Mouse (Mus musculus): ENCODE data around the gene Dydc2.
A peak's percentile ranks its signal among the peaks of the same experiment; 100 is the strongest.

Gene Dydc2

DNA sequence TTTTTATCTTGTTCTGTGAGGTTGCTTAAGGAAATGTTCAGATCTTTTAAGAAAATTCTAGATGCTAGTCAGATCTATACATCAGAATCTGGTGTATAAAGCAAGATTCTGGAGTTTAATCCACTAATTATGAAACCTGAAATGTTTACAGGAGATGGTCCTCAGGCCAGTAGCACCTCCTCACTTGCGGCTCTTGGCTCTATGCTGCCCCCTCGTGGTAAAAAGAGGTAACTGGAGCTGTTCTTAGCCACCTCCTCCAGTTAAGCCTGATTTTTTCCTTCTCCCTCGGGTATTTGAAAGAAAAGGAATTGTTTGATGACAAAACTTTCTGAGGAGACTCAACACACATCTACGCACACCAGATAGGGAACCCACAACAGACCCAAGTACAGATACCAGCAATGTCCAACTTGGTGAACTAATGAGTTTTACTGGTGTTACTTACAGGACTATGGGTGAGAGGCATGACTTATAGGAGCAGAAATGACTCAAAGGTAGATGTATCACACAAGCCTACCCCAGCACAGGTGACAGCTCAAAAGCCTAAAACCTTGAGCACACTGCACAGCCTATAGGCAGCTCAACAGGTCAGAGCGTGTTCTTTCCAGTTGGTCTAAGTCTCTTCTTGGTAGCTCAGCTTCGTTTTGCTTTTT is 33.7 kb downstream of the Dydc2 start:
- peak; percentile 57 to 62 for DNase-seq

DNA sequence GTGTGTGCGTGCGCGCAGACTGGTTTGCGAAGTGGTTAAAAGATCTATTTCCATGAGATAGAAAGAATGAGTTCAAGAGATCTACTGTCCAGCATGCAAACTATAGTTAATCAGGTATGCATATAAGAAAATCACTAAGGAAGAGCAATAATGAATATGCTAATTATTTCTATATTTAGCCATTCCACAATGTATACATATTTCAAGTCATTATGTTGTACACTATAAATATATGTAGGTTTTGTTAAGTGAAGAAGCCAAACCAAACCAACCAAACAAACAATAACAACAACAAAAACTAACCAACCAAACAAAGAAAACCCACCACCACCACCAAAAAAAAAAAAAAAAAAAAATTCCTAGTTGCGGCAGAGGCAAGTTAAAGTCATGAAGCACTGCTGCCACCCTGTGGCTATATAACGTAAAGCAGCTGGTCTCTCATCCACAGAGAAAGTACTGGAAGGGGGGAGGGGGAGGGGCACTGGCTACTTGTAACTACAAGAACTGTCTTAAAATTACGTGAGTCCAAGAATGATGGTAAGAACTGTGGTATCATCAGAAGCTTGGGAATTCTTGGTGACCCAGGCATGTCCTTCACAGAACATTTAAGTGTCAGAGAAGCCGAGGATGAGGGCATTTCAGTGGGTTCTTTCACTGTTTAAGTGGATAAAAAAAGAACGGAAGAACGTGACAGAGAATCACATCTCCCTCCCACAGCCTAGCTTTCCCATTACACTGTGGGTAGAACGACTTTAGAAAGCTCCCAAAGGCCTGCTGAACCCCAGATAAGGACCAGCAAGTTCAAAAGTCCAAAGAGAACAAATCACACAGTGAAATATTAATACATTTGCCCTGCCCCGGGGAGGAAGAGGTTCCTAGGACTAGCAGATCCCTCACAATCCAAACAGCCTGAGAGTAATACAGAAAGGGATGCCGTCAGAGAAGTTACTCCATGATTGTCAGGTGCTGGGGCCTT is 35.6 kb downstream of the Dydc2 start:
- peak; percentile 75 for DNase-seq

DNA sequence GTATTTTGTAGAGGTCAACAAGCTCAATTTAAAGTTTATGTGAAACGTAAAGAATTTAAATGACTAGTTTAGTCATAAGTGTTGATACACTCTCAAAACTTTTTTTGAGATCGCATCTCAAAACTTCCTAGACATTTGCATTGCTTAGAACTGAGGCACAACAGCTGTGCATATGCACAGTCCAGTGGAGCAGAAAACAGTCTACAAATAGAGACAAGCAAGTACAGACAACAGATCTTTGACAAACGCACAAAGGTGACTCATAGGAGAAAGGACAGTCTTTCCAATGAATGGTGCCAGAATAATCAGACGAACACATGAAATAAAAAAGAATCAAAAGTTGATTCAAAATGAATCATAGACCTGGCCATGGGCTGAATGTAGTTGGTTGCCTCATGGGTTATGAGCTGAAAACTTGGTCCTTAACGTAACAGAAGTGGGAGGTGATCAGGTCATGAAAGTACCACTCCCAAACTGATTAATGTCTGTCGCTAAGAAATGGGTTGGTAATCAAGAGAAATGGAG is 38.0 kb downstream of the Dydc2 start:
- no peak for DNase-seq

DNA sequence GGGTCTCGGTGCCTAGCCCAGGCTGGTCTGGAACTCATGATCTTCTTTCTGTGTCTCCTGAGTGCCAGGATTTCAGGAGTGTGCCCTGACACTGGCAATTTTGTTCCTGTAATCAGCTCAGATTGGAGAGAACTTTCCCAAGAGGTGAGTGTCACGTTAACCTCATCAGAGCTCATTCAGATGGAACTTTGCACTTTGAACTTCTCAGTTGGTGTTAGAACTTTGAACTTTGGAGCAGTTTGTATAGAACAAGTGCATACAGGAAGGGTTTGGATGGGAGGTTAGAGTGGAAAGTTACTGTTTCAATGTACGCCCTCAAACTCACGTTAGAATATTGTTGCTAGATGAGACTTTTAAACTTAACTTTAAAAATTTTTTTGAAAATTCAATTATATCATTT is 39.7 kb downstream of the Dydc2 start:
- no peak for DNase-seq

DNA sequence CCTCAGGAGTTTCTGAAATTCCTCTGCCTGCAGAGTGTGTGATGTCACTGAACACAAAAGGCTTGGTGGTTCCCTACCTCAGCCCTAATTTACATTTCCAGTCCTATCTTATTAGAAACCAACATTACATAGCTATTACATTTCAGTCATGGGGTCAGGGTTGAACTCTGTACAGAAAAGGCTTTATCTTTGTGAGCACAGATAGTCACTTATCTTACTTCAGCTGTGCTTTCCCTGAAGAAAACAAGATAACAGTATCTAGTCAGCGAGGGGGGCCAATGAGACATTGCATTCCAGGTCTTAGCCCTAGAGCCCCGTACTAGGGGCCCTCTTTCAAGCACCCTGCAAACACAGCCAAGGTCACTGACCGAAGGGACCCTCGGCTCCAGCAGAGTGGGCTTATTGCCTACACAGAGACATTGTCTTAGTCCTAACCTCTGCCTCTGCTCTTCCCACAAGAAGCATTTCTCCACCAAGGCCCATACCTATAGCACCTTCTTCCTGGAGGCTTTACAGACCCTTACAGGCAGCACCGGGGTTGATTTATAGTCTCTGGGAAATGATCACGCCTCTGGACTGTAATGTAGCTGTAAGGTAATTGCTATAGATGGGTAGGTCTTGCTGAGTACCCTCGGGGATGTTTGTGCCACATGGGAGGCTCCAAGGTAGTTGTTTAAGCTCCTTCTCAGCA is 43.3 kb downstream of the Dydc2 start:
- DNase-seq: no peak

DNA sequence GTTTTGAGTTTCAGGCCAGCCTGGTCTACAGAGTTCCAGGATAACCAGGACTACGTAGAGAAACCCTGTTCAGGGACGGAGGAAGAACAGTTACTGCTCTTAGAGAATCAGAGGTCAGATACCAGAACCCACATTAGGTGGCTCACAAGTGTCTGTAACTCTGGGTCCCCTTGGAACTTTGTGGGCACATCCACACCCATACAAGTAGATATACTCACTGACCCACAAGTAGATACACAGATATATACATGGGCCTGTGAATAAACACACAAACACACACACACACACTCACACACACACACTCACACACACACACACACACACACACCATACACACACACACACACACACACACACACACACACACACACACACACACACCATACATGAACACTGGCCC is 43.9 kb downstream of the Dydc2 start:
- DNase-seq: no peak

DNA sequence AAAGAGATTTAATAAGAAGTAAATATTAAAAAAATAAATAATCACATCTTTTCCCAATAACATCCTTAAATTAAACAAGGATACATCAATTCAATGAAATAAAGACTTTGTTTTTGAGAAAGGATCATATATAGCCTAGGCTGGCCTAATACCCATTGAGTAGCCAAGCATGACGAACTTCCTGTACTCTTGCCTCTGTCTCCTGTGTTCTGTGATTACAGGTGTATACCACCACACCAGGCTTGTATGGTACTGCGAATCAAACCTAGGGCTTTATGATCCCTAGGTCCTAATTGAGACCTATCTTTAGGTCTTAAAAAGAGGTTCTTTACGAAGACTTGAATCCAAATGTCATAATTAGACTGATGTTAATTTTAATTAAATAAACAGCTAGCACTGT is 47.8 kb downstream of the Dydc2 start:
- DNase-seq: no peak

DNA sequence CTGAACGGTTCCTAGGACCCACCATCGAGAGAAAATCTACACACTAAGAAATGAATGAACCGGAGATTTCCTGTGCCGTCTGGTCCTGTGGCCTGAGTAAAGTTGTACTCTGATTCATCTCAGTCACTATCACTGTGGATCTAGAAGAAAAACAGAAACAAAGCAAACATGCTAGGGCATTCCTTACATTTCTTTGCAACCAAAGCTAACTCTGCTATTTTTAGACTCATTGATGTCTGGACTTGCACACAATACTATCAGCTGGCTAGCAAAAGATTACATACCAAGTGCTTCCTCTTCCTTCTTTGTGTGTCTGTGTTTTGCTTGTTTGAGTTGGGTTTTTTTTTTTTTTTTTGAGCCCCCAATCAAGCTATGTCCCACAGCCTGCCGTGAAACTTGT is 51.5 kb downstream of the Dydc2 start:
- no peak for DNase-seq

DNA sequence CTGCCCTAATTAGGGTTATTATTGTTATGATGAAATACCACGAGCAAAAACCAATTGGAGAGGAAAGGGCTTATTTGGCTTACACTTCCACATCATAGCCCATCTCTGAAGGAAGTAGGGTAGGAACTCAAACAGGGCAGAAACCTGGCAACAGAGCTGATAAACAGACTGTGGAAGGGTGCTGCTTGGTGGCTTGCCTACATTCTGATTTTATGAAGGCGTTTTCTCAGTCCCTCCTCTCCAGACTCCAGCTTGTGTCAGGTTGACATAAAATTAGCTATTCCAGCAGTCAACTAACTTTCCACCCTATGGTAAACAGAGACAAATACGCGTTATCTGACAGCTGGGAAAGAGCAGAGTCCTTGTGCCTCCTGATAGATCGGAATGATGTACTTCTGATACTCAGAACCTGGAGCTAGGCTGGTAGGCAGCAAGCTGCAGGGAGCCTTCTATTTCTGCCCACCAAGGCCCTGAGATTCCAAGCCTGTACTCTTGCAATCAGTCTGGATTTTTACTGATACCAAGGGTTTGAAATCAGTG is 54.2 kb downstream of the Dydc2 start:
- no peak for DNase-seq

DNA sequence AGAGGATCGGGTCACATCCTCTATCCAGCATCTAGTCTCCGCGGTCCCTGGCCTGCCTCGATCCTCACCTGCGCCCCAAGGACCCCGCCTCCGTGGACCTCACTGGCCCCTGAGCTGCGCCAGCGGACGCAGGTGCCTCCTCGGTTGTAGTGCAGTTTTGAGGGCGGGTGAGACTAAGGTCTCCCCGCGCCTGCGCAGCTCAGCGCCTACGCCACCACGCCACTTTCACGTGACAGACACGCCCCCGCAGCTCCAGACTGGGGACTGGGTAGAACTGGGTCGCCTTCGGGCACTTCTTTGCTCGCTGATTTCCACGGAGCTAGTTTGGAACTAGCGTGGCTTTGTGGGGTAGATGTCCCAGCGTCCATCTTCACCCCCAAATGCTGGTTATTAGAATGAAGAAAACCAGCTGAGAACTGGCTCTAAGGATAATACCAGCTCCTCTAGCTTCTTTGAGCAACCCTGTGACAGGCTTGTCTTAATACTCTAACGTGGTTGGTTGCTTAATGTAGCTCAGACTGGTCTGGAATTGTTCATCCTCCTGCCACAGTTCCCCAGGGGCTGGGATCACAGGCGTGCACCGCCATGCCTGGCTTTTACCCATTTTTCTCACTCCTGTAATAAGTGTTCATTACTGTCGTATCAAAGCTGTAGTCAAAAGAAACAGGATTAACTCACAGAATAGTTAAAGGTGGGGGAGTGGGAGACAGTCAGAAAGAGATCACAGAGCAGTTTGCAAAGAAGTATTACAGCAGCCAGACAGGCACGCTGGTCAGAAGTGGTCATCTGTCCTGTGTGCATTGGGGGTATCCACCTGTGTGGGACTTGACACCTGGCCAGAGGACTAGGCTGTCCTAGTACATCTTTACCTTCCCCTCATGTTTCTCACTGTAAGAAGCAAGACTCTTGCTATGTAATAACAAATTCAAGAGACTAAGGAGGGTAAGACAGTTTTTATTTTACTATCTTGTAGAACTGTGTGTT is 55.1 kb downstream of the Dydc2 start, which contains the start of gene Fam213a:
Fam213a (minus strand) TSS at position 159 of the 984 bp plus-strand sequence.
- peak; percentile 90 to 93 for DNase-seq

DNA sequence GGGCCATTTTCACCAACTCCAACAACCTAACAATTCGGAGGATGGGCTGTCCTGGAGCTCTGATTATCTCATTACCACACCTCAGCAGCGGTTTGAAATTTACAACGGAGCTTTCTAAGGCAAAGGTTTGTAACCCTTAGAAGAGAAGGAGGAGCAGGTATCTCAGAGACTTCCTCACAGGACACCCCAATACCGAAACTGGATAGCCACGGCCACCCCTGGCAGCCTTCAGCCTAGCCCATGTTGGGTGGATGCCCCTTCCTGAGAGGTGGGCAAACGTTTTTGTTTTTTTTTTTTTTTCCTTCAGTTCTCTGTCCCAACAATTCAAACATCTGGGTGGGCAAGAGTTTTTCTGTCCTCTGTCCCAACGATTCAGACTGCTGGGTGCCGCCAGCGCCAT is 55.9 kb downstream of the Dydc2 start:
- DNase-seq: peak in 1 of 2 experiments; percentile 12

DNA sequence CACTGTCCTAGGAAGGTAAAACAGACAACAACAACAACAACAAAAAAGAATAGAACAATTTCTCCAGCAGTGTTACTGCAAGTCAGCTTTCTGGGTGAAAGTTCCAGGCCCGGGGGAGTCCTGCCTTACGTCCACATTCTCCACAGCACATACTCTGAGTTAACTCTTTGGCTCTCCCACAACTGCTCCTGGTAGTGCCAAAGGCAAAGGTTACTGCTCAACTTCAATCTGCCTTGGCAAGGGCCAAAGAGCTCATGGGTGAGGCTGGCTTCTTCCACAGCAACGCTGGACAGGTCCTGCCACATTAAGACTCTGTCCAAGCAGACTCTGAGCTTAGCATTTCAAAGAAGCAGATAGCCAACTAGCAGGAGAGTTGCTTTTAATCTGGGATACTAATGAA is 57.1 kb downstream of the Dydc2 start:
- no peak for DNase-seq

DNA sequence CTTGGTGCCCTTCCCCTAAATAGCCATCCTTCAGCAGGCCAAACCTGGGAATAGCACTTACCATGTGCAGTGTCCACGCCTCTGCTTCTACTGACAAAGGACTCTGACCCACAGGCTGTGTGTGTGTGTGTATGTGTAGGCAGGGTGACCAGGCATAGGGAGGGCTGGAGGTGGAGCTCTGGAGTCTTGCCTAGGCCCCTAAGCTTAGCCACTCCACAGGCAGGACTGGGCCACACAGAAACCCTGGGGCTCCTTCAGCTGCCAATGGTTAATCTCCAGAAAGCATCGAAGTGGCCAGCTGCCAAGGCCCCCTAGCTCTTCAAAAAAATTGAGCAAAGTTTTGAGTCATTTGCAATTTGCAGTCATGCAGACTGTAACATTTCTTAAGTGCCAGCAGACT is 60.9 kb downstream of the Dydc2 start:
- no peak for DNase-seq

DNA sequence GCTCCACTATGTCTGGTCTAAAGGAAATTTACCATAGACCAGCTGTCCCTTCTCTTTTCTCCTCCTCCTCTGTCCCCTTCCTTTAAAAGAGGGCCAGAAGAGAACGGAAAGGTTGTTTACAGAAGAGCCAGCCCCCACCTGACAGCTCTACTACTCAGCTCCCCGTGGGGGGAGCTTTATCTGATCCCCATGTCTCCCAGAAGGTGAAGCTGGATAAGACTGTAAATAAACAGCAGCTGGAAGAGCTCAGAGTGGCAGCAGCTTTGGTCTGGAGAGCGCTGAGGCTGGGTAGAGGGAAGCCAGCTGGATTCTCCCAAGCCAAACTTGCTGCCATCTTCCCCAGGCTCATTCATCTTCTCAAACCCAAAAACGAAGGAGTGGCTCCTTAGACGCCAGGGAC is 61.4 kb downstream of the Dydc2 start:
- no peak for DNase-seq

DNA sequence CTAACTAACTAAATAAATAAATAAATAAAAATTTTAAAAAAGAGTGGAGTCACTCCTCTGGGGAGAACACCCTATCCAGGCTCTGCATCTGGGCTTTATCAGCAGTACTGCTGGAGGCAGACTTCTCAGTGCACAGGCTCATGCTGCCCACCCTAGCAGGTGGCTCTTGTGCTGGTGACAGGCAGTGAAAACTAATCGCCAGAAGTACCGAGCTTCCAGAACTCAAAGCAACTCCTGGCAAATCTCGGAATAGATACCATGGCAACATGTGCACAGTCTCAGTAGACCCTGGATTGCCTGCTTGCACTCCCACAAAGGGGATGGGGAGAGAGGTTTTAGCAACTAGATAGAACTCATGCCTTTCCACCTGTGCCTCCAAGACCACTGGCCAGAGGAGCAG is 62.1 kb downstream of the Dydc2 start:
- DNase-seq: no peak

DNA sequence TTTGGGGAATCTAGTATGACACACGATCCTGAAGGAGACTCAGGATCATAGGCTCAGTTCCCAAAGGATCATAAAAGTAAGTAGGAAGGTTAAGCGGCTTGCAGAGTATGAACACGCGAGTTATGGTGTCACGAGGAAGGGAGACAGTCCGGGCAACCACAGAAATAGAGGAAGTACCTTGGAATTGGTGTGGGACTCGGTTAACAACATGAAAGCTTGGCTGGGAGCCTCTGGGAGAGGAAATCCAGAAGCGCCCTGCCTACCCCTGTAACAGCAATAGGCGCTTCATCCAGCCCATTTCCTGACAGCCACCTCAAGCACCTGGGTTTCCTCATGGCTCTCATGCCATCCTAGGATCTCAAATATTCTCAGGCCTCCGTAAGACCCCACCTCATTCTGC is 62.7 kb downstream of the Dydc2 start:
- no peak for DNase-seq

DNA sequence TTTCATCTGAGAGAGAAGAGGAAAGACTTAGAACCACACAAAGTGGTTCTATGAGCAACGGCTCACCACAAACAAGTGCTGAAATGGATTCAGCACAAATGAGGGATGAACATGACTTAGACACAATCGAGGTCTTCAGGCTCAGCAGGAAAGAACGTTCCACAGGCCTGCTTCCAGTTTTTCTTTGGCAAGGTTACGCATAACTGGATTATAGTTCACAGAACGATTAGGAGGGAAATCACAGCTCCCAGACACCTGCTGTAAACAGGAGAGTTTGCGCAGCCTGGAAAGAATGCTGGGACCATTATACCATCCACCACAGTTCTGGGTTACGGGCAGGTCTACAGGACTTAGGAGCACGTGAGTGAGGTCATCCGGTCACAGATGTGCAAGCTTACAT is 63.3 kb downstream of the Dydc2 start:
- no peak for DNase-seq

DNA sequence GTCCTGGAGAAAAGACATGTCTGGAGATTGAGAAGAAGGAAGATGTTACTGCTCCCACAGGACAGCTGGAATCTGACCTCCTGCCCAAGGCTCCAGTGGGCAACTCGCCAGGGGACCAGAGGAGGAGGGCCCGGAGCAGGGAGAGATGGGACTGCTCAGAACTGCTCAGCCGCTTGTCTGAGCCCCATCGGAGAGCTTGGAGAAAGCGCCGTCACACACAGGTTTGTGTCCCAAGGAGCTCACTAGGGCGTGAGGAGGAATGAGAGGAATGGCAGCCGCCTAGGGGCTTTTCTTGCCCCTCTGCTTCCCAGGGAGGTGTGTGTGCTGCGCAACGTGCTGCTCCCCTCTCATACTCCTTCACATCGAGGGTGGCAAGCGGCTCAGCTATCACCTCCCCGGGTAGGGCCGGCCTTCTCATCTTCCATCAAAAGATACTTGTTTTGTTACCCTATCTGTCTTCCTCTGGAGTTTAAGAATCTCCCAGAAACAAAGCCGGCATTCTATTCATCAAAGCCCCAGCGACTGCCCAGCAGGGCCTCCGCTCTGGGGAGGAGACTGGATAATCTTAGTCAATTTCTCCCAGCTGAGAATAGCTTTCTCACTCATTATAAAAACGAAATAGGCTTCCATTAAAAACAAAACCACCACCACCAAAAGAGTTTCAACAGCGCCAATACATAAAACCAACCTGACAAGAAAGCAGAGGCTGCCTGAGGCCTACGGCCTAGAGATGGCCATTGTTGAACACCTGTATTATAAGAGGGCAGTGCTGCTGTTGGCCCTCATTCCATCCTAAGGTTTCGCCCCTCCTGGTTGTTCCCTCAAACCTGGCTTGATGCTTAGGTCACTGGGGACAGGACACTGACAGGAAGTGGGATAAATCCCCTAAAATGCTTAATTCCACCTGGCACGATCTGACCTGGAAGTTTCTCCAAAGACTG is 64.5 kb downstream of the Dydc2 start:
- peak in 1 of 2 experiments; percentile 15 for DNase-seq

DNA sequence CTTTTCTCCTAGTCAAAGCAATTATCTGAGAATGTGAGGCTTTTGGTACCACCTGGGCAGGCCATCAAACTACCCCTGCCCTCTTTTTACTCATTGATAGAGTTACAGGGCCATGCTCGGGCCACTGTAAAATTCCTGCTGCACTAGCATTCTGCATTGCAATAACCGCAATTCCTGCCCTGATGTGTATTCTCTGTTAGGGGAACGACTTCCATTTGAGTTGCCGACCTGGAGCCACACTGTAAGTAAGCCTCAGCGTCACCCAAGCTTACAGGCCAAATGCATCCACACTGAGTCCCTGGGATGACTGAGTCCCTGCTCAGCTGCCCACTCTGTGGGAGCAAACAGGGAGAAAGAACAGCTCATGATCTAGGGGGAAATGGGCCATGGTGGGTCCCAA is 67.4 kb downstream of the Dydc2 start:
- DNase-seq: no peak

DNA sequence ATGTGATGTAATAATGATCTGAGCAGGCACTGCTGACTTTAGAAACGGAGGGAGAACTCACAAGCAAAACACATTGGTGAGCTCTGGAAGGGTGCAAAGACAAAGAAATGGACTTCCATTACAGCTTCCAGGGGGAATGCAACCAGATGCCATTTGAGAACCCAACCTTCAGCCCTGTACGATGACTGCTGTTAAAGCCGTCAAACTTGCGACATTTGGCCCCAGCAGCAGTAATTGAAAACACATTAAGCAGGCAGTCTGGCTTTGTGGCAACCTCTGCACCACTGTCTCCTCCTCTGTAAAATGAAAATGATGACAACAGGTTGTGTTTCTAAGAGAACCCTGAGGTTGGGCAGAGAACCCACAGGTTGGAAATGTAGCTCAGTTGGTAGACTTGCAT is 68.2 kb downstream of the Dydc2 start:
- no peak for DNase-seq

Data from cerebellum, postnatal 36 days (tissue).